In genomic region chr5:23418147-23418781, GRCm38 (mm10) we compare ENCODE assay signal across 8 mouse cellular contexts. TPM values are rescaled to one million over a fixed set of nuclear protein-coding genes. Genes with fewer than 3 reads are reported as not detected.
DNase-seq lines count a peak whose midpoint lies in the region; ATAC-seq lines count a peak whose summit lies in the region.

No protein-coding gene starts in this region.

- peak overlapping the region; percentile 97 for H3K27ac ChIP-seq in brown adipose tissue, adult 24 weeks (replicated peaks; ENCODE audit: low read depth, low read length)
- H3K27ac ChIP-seq in heart, embryonic 14.5 days (replicated peaks in 1 of 2; ENCODE audit: control insufficient read depth in 1 of 2, insufficient read depth in 1 of 2, low read depth in 2 of 2, low read length in 2 of 2), result peak overlapping the region; percentile 76 to 92
- H3K27ac ChIP-seq in liver, embryonic 13.5 days, result peak overlapping the region; percentile 86
- H3K27ac ChIP-seq in stomach, embryonic 14.5 days (ENCODE audit: low read length), result peak overlapping the region; percentile 73

- peak overlapping the region; percentile 82 for H3K4me3 ChIP-seq in brown adipose tissue, adult 24 weeks (ENCODE audit: insufficient read depth, low read depth, low read length)
- peak overlapping the region; percentile 53 to 62 for H3K4me3 ChIP-seq in heart, embryonic 14.5 days (ENCODE audit: control insufficient read depth in 1 of 2, insufficient read depth in 1 of 2, low read depth in 1 of 2, low read length in 2 of 2)
- H3K4me3 ChIP-seq in liver, embryonic 13.5 days (replicated peaks), result peak overlapping the region; percentile 78
- H3K4me3 ChIP-seq in stomach, embryonic 14.5 days (ENCODE audit: low read depth, low read length), result peak overlapping the region; percentile 34

- no peaks in the 10 kb centered on the region for H3K27me3 ChIP-seq in heart, embryonic 14.5 days (ENCODE audit: control insufficient read depth, insufficient read depth, low read length)
- no peaks in the 10 kb centered on the region for H3K27me3 ChIP-seq in liver, embryonic 13.5 days
- H3K27me3 ChIP-seq in stomach, embryonic 14.5 days (ENCODE audit: control insufficient read depth, insufficient read depth, low read length), result no peaks in the 10 kb centered on the region

- DNase-seq in CD4-positive helper T cell, adult 2 months (ENCODE audit: low read depth, low spot score), result peak; percentile 96
- DNase-seq in fibroblast of lung, adult 2 months (ENCODE audit: low read depth), result peak; percentile 76
- DNase-seq in kidney, postnatal 14 days, result peak; percentile 91
- DNase-seq in liver, embryonic 13.5 days, result peak; percentile 77
- DNase-seq in natural killer cell, adult 2 months (ENCODE audit: low spot score in 2 of 2), result peak; percentile 95

- WGBS in heart, embryonic 14.5 days, result under 1% methylated on average over 40 of the region's 40 CpGs
- WGBS in liver, embryonic 13.5 days (ENCODE audit: insufficient replicate concordance), result under 1% methylated on average over 40 of the region's 40 CpGs
- WGBS in stomach, embryonic 14.5 days, result under 1% methylated on average over 40 of the region's 40 CpGs

- peak; percentile 81 for ATAC-seq in heart, embryonic 14.5 days (ENCODE audit: insufficient number of reproducible peaks, insufficient read depth, low FRiP score, low read depth)
- ATAC-seq in liver, embryonic 13.5 days (ENCODE audit: low read depth), result peak; percentile 93
- ATAC-seq in stomach, embryonic 14.5 days (ENCODE audit: insufficient number of reproducible peaks, insufficient read depth, low FRiP score, low read depth), result peak; percentile 83

- H3K36me3 ChIP-seq in heart, embryonic 14.5 days (ENCODE audit: control insufficient read depth, insufficient read depth, low read length), result peaks cover 22% of the 10 kb centered on the region
- peaks cover 14% of the 10 kb centered on the region for H3K36me3 ChIP-seq in liver, embryonic 13.5 days
- peaks cover 7% of the 10 kb centered on the region for H3K36me3 ChIP-seq in stomach, embryonic 14.5 days (ENCODE audit: control insufficient read depth, insufficient read depth, low read length)

- no peaks in the 10 kb centered on the region for H3K9me3 ChIP-seq in heart, embryonic 14.5 days (ENCODE audit: control insufficient read depth, low read length)
- no peaks in the 10 kb centered on the region for H3K9me3 ChIP-seq in liver, embryonic 13.5 days (replicated peaks)
- no peaks in the 10 kb centered on the region for H3K9me3 ChIP-seq in stomach, embryonic 14.5 days (ENCODE audit: control insufficient read depth, low read depth, low read length)

- H3K4me1 ChIP-seq in brown adipose tissue, adult 24 weeks (ENCODE audit: control insufficient read depth, insufficient read depth, insufficient read length, low read length), result peaks cover 20% of the 10 kb centered on the region
- H3K4me1 ChIP-seq in heart, embryonic 14.5 days (ENCODE audit: control insufficient read depth in 2 of 2, insufficient read depth in 2 of 2, low read length in 2 of 2), result peaks cover 14 to 61% of the 10 kb centered on the region in 2 experiments
- H3K4me1 ChIP-seq in liver, embryonic 13.5 days (replicated peaks), result peaks cover 73% of the 10 kb centered on the region
- H3K4me1 ChIP-seq in stomach, embryonic 14.5 days (ENCODE audit: control insufficient read depth, insufficient read depth, low read length), result peaks cover 44% of the 10 kb centered on the region

- H3K4me2 ChIP-seq in heart, embryonic 14.5 days (ENCODE audit: low read length), result peak overlapping the region; percentile 70
- peak overlapping the region; percentile 82 for H3K4me2 ChIP-seq in liver, embryonic 13.5 days
- H3K4me2 ChIP-seq in stomach, embryonic 14.5 days (replicated peaks; ENCODE audit: low read depth, low read length), result peak overlapping the region; percentile 59

- H3K9ac ChIP-seq in heart, embryonic 14.5 days (ENCODE audit: low read length), result peak overlapping the region; percentile 79
- peak overlapping the region; percentile 83 for H3K9ac ChIP-seq in liver, embryonic 13.5 days
- H3K9ac ChIP-seq in stomach, embryonic 14.5 days (replicated peaks; ENCODE audit: low read depth, low read length), result peak overlapping the region; percentile 29; the same call in 1 of the 2 replicates

RNA-seq across cellular contexts. Expression of gene Kmt2e, which starts 16.0 kb away (rescaled TPM):
- 35.5 and 36.9 TPM in 2 replicates for polyA plus RNA-seq in brown adipose tissue, adult 24 weeks (2012; ENCODE audit: insufficient read depth, insufficient read length, missing spikeins)
- 61.2 and 63.4 TPM in 2 replicates for polyA plus RNA-seq in heart, embryonic 14.5 days (2014; fragmentation: Nextera tagmentation; extraction: Ambion mirVana)
- 37.1 and 37.9 TPM in 2 replicates for polyA plus RNA-seq in liver, embryonic 13.5 days (2015; fragmentation: Nextera tagmentation; extraction: Ambion mirVana)
- 103 TPM in 2 replicates for polyA plus RNA-seq in stomach, embryonic 14.5 days (2014; fragmentation: Nextera tagmentation; extraction: Ambion mirVana)

Comparison
In these comparisons a context has a peak if more than half of its experiments do, and no peak if none do; other contexts are left out.
1. Peak in every context shown above with its lines: DNase-seq, ATAC-seq, H3K4me3 ChIP-seq and H3K27ac ChIP-seq.
2. H3K9ac ChIP-seq: peak in every context shown above with its lines; median percentile 83 in liver, embryonic 13.5 days; 79 in heart, embryonic 14.5 days; 29 in stomach, embryonic 14.5 days.